In the genomic region with DNA sequence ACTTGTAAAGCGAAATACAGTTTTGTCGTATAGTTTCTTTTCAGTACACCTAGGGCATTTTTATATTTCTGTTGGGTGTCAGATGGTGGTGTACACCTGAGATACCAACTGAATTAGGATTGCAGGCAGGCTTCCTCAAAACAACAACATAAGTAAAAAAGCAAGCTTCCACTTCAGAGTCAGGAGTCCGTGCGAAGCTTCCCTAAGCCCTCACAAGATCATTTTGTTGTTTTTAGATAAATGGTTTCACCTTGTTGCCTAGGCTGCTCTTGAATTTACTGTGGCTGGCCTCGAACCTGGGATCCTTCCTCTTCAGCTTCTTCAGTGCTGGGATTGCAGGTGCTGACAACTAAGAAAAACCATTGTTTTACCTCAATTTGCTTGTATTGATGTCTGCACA, we compare ENCODE assay signal across 8 mouse cellular contexts. TPM values are rescaled to one million over a fixed set of nuclear protein-coding genes. Genes with fewer than 3 reads are reported as not detected.
DNase-seq lines count a peak whose midpoint lies in the region; ATAC-seq and TF ChIP-seq lines count a peak whose summit lies in the region.

No protein-coding gene starts in this region.

- H3K4me1 ChIP-seq in liver, adult 2 months (ENCODE audit: control insufficient read depth, insufficient read depth, low read length) = peaks cover 18% of the 10 kb centered on the region
- peaks cover 39% of the 10 kb centered on the region for H3K4me1 ChIP-seq in hindbrain, embryonic 15.5 days (replicated peaks)
- peaks cover 39% of the 10 kb centered on the region for H3K4me1 ChIP-seq in neural tube, embryonic 13.5 days (replicated peaks)

- no peaks in the 10 kb centered on the region for H3K9me3 ChIP-seq in hindbrain, embryonic 15.5 days
- no peaks in the 10 kb centered on the region for H3K9me3 ChIP-seq in neural tube, embryonic 13.5 days

- TF ChIP-seq POLR2A in liver, adult 2 months (IDR thresholded peaks at IDR 0.05; ENCODE audit: extremely low read depth, insufficient read depth, low read length) = no peak
- no peak for TF ChIP-seq POLR2A in brain, embryonic 14.5 days (IDR thresholded peaks at IDR 0.05; ENCODE audit: borderline replicate concordance, extremely low read depth, insufficient read depth, insufficient read length, poor library complexity, severe bottlenecking)

- H3K9ac ChIP-seq in liver, adult 2 months (ENCODE audit: low read depth, low read length) = peak overlapping the region; percentile 42
- H3K9ac ChIP-seq in hindbrain, embryonic 15.5 days = peak overlapping the region; percentile 100
- peak overlapping the region; percentile 97 for H3K9ac ChIP-seq in neural tube, embryonic 13.5 days

- peak overlapping the region; percentile 81; the same call in 1 of the 2 replicates for H3K4me3 ChIP-seq in liver, adult 2 months (ENCODE audit: insufficient read depth, low read depth, low read length)
- H3K4me3 ChIP-seq in hindbrain, embryonic 15.5 days = peak overlapping the region; percentile 99
- H3K4me3 ChIP-seq in neural tube, embryonic 13.5 days = peak overlapping the region; percentile 94

- peaks cover 30% of the 10 kb centered on the region; the same call in 1 of the 2 replicates for H3K79me2 ChIP-seq in liver, adult 2 months (ENCODE audit: control insufficient read depth, insufficient read depth, low read length)

- H3K27ac ChIP-seq in liver, adult 2 months (replicated peaks; ENCODE audit: insufficient read depth, low read depth, low read length) = 0 out of 2 replicates have a peak overlapping the region, but pooled peaks have one; percentile 19
- H3K27ac ChIP-seq in hindbrain, embryonic 15.5 days (replicated peaks) = peak overlapping the region; percentile 100
- no peak overlapping the region for H3K27ac ChIP-seq in neural tube, embryonic 13.5 days (replicated peaks)

- no peak for TF ChIP-seq CTCF in liver, adult 2 months (IDR thresholded peaks at IDR 0.05; ENCODE audit: low read depth, low read length)
- no peak for TF ChIP-seq CTCF in brain, embryonic 14.5 days (IDR thresholded peaks at IDR 0.05; ENCODE audit: borderline replicate concordance, extremely low read depth, insufficient read depth, insufficient read length)

- no peaks in the 10 kb centered on the region for H3K36me3 ChIP-seq in liver, adult 2 months (ENCODE audit: control insufficient read depth, insufficient read depth, low read length)
- no peaks in the 10 kb centered on the region for H3K36me3 ChIP-seq in hindbrain, embryonic 15.5 days
- no peaks in the 10 kb centered on the region for H3K36me3 ChIP-seq in neural tube, embryonic 13.5 days

- H3K27me3 ChIP-seq in liver, adult 2 months (ENCODE audit: control insufficient read depth, insufficient read depth, low read length) = no peaks in the 10 kb centered on the region
- no peaks in the 10 kb centered on the region for H3K27me3 ChIP-seq in hindbrain, embryonic 15.5 days
- no peaks in the 10 kb centered on the region for H3K27me3 ChIP-seq in neural tube, embryonic 13.5 days

- ATAC-seq in hindbrain, embryonic 15.5 days (ENCODE audit: low FRiP score, low read depth) = no peak
- ATAC-seq in neural tube, embryonic 13.5 days (ENCODE audit: low read depth) = no peak

- no peak for DNase-seq in liver, adult 2 months (ENCODE audit: extremely low read depth, low read depth, low spot score)
- no peak for DNase-seq in liver
- peak; percentile 5 for DNase-seq in brain, embryonic 14.5 days (ENCODE audit: low read depth)
- no peak for DNase-seq in adipocyte (ENCODE audit: low spot score)
- DNase-seq in cerebellum, postnatal 25 days = no peak
- no peak for DNase-seq in layer of hippocampus, adult 9-10 months (ENCODE audit: low spot score)

- peak overlapping the region; percentile 78 for H3K4me2 ChIP-seq in hindbrain, embryonic 15.5 days
- peak overlapping the region; percentile 90 for H3K4me2 ChIP-seq in neural tube, embryonic 13.5 days

- 8% methylated on average over 5 of the region's 5 CpGs for WGBS in liver, adult 2 months
- WGBS in hindbrain, embryonic 15.5 days = 40% methylated on average over 5 of the region's 5 CpGs
- WGBS in neural tube, embryonic 13.5 days = 50% methylated on average over 5 of the region's 5 CpGs

RNA-seq across cellular contexts. Expression of gene Setd2, which starts 1.2 kb away (rescaled TPM):
- total RNA-seq in liver, adult 2 months (2014; rRNA removed) = 31.7 and 36.5 TPM in 2 replicates
- polyA plus RNA-seq in liver, adult 2 months (2012; rRNA removed) = 15.7 and 20.1 TPM in 2 replicates
- polyA plus RNA-seq in brain, embryonic 14.5 days (2012; rRNA removed) = 83.3 and 90.6 TPM in 2 replicates
- 30.5 and 31.6 TPM in 2 replicates for polyA plus RNA-seq in hindbrain, embryonic 15.5 days (2015; fragmentation: Nextera tagmentation; extraction: Ambion mirVana)
- 35.7 and 36.3 TPM in 2 replicates for polyA plus RNA-seq in neural tube, embryonic 13.5 days (2015; fragmentation: Nextera tagmentation; extraction: Ambion mirVana)

RNA-seq across cellular contexts. Expression of gene Kif9, which starts 56.9 kb away (rescaled TPM):
- 0.40 and 0.55 TPM in 2 replicates for total RNA-seq in liver, adult 2 months (2014; rRNA removed)
- polyA plus RNA-seq in liver, adult 2 months (2012; rRNA removed) = 0.18 and 0.35 TPM in 2 replicates
- 1.9 and 3.6 TPM in 2 replicates for polyA plus RNA-seq in brain, embryonic 14.5 days (2012; rRNA removed)
- 4.7 and 6.2 TPM in 2 replicates for polyA plus RNA-seq in hindbrain, embryonic 15.5 days (2015; fragmentation: Nextera tagmentation; extraction: Ambion mirVana)
- polyA plus RNA-seq in neural tube, embryonic 13.5 days (2015; fragmentation: Nextera tagmentation; extraction: Ambion mirVana) = 2.3 and 2.5 TPM in 2 replicates

RNA-seq across cellular contexts. Expression of gene Klhl18, which starts 57.2 kb away (rescaled TPM):
- 2.0 and 2.3 TPM in 2 replicates for total RNA-seq in liver, adult 2 months (2014; rRNA removed)
- polyA plus RNA-seq in liver, adult 2 months (2012; rRNA removed) = 5.9 and 6.9 TPM in 2 replicates
- 35.8 and 39.3 TPM in 2 replicates for polyA plus RNA-seq in brain, embryonic 14.5 days (2012; rRNA removed)
- 23.8 and 27.4 TPM in 2 replicates for polyA plus RNA-seq in hindbrain, embryonic 15.5 days (2015; fragmentation: Nextera tagmentation; extraction: Ambion mirVana)
- polyA plus RNA-seq in neural tube, embryonic 13.5 days (2015; fragmentation: Nextera tagmentation; extraction: Ambion mirVana) = 16.6 and 18.6 TPM in 2 replicates

Comparison
In these comparisons a context has a peak if more than half of its experiments do, and no peak if none do; other contexts are left out.
1. H3K9ac ChIP-seq: peak in every context shown above with its lines; median percentile 100 in hindbrain, embryonic 15.5 days; 97 in neural tube, embryonic 13.5 days; 42 in liver, adult 2 months.